Mouse (Mus musculus): ENCODE measurements at regions not wholly inside any gene's neighbourhood (a gene's known extent, or its start where the extent isn't known, plus 50 kb on each side); places are given as distances from the start of the nearest gene placed in this dataset.

DNA sequence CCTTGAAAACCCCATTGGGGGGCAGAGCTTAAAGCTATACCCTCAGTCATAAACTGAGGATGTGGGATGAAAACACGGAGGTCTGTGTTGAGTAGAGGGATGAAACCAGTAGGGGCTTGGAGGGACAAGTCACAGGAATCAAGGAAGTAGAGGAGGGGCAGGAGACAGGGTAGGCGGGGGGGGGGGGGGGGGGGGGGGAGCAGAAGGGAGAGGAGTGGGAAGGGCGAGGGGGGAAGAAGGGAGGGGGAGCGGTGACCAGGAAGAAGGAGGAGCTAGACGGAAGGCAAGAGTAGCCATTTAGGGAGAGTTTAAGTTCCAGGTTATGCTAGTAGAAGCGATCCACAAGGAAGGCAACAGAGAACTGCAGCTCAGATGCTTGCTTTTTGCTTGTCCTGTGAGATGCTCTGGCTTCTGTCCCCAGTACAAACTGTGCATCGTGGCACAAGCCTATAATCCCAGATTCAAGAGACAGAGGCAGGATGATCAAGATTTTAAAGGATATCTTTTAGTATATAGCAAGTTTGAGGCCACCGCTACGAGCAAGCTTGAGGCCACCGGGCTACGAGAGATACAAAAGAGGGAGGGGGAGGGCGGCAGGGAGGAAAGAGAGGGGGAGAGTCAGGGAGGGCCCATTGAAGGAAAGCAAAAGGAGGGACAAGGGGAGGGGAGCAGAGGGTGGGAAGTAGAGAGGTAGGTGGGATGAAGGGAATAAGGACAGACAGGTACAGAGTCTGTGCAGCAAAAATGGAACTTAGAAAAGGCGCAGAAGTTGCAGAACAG lies 58.4 kb upstream of the Jade1 start:
- no peaks in the 10 kb centered on the region for H3K4me1 ChIP-seq (ENCODE audit: control insufficient read depth, insufficient read depth, insufficient read length)
- H3K27me3 ChIP-seq (ENCODE audit: control insufficient read depth, insufficient read depth, low read length), result no peaks in the 10 kb centered on the region
- H3K36me3 ChIP-seq (ENCODE audit: control insufficient read depth, insufficient read depth, low read length), result no peaks in the 10 kb centered on the region
- 70% methylated on average over 12 of the region's 13 CpGs for WGBS
- no peak for DNase-seq (ENCODE audit: low read depth in 1 of 2, low spot score in 2 of 2)
- TF ChIP-seq CTCF (IDR thresholded peaks at IDR 0.05; ENCODE audit: extremely low read depth, insufficient read depth, insufficient read length, insufficient replicate concordance) (no peak), POLR2A (IDR thresholded peaks at IDR 0.05; ENCODE audit: low read depth, low read length) (no peak)
- H3K4me3 ChIP-seq (ENCODE audit: extremely low read depth, insufficient read depth, insufficient read length), result no peak overlapping the region
- no peak overlapping the region for H3K27ac ChIP-seq (ENCODE audit: insufficient read depth, low read length)

GRCm38 (mm10) chr3:41495893-41496292 lies 59.6 kb upstream of the Jade1 start:
- TF ChIP-seq CTCF (IDR thresholded peaks at IDR 0.05; ENCODE audit: extremely low read depth, insufficient read depth, insufficient read length, insufficient replicate concordance) (no peak), POLR2A (IDR thresholded peaks at IDR 0.05; ENCODE audit: low read depth, low read length) (no peak)
- DNase-seq (ENCODE audit: low read depth in 1 of 2, low spot score in 2 of 2), result no peak
- H3K27ac ChIP-seq (ENCODE audit: insufficient read depth, low read length), result no peak overlapping the region
- H3K27me3 ChIP-seq (ENCODE audit: control insufficient read depth, insufficient read depth, low read length), result no peaks in the 10 kb centered on the region
- 92% methylated on average over 3 of the region's 3 CpGs for WGBS
- no peaks in the 10 kb centered on the region for H3K36me3 ChIP-seq (ENCODE audit: control insufficient read depth, insufficient read depth, low read length)
- no peak overlapping the region for H3K4me3 ChIP-seq (ENCODE audit: extremely low read depth, insufficient read depth, insufficient read length)
- H3K4me1 ChIP-seq (ENCODE audit: control insufficient read depth, insufficient read depth, insufficient read length), result no peaks in the 10 kb centered on the region

- Histone ChIP-seq H3K4me3 (ENCODE audit: extremely low read depth, insufficient read depth, insufficient read length) (no peak overlapping the region), H3K27ac (ENCODE audit: insufficient read depth, low read length) (no peak overlapping the region), H3K36me3 (ENCODE audit: control insufficient read depth, insufficient read depth, low read length) (no peaks in the 10 kb centered on the region), H3K27me3 (ENCODE audit: control insufficient read depth, insufficient read depth, low read length) (no peaks in the 10 kb centered on the region), H3K4me1 (ENCODE audit: control insufficient read depth, insufficient read depth, insufficient read length) (no peaks in the 10 kb centered on the region)
- DNase-seq (ENCODE audit: low read depth in 1 of 2, low spot score in 2 of 2), result no peak
- TF ChIP-seq CTCF (IDR thresholded peaks at IDR 0.05; ENCODE audit: extremely low read depth, insufficient read depth, insufficient read length, insufficient replicate concordance), result no peak
- no peak for TF ChIP-seq POLR2A (IDR thresholded peaks at IDR 0.05; ENCODE audit: low read depth, low read length)
- 91% methylated on average over 5 of the region's 5 CpGs for WGBS
Observed at GRCm38 (mm10) chr3:41495097-41495496, 60.4 kb upstream of the Jade1 start.

- TF ChIP-seq CTCF (IDR thresholded peaks at IDR 0.05; ENCODE audit: extremely low read depth, insufficient read depth, insufficient read length, insufficient replicate concordance) (no peak), POLR2A (IDR thresholded peaks at IDR 0.05; ENCODE audit: low read depth, low read length) (no peak)
- no peak overlapping the region for H3K4me3 ChIP-seq (ENCODE audit: extremely low read depth, insufficient read depth, insufficient read length)
- WGBS, result 92% methylated on average over 7 of the region's 7 CpGs
- H3K36me3 ChIP-seq (ENCODE audit: control insufficient read depth, insufficient read depth, low read length), result no peaks in the 10 kb centered on the region
- no peak overlapping the region for H3K27ac ChIP-seq (ENCODE audit: insufficient read depth, low read length)
- no peak for DNase-seq (ENCODE audit: low read depth in 1 of 2, low spot score in 2 of 2)
- H3K27me3 ChIP-seq (ENCODE audit: control insufficient read depth, insufficient read depth, low read length), result no peaks in the 10 kb centered on the region
- H3K4me1 ChIP-seq (ENCODE audit: control insufficient read depth, insufficient read depth, insufficient read length), result peaks cover 2% of the 10 kb centered on the region; the same call in 1 of the 2 replicates
Observed at GRCm38 (mm10) chr3:41493472-41493871, 62.1 kb upstream of the Jade1 start.

GRCm38 (mm10) chr3:41492727-41493392 lies 62.7 kb upstream of the Jade1 start:
- DNase-seq (ENCODE audit: low read depth in 1 of 2, low spot score in 2 of 2), result no peak
- peaks cover 2% of the 10 kb centered on the region; the same call in 1 of the 2 replicates for H3K4me1 ChIP-seq (ENCODE audit: control insufficient read depth, insufficient read depth, insufficient read length)
- no peak overlapping the region for H3K27ac ChIP-seq (ENCODE audit: insufficient read depth, low read length)
- H3K4me3 ChIP-seq (ENCODE audit: extremely low read depth, insufficient read depth, insufficient read length), result no peak overlapping the region
- no peaks in the 10 kb centered on the region for H3K27me3 ChIP-seq (ENCODE audit: control insufficient read depth, insufficient read depth, low read length)
- TF ChIP-seq CTCF (IDR thresholded peaks at IDR 0.05; ENCODE audit: extremely low read depth, insufficient read depth, insufficient read length, insufficient replicate concordance), result no peak
- no peak for TF ChIP-seq POLR2A (IDR thresholded peaks at IDR 0.05; ENCODE audit: low read depth, low read length)
- H3K36me3 ChIP-seq (ENCODE audit: control insufficient read depth, insufficient read depth, low read length), result no peaks in the 10 kb centered on the region
- WGBS, result 80% methylated on average over 13 of the region's 13 CpGs

- no peak overlapping the region for H3K27ac ChIP-seq (ENCODE audit: insufficient read depth, low read length)
- no peak for DNase-seq (ENCODE audit: low read depth in 1 of 2, low spot score in 2 of 2)
- TF ChIP-seq POLR2A (IDR thresholded peaks at IDR 0.05; ENCODE audit: low read depth, low read length) (no peak), CTCF (IDR thresholded peaks at IDR 0.05; ENCODE audit: extremely low read depth, insufficient read depth, insufficient read length, insufficient replicate concordance) (no peak)
- H3K4me3 ChIP-seq (ENCODE audit: extremely low read depth, insufficient read depth, insufficient read length), result no peak overlapping the region
- no peaks in the 10 kb centered on the region for H3K27me3 ChIP-seq (ENCODE audit: control insufficient read depth, insufficient read depth, low read length)
- 81% methylated on average over 3 of the region's 3 CpGs for WGBS
- H3K36me3 ChIP-seq (ENCODE audit: control insufficient read depth, insufficient read depth, low read length), result no peaks in the 10 kb centered on the region
- peaks cover 2% of the 10 kb centered on the region; the same call in 1 of the 2 replicates for H3K4me1 ChIP-seq (ENCODE audit: control insufficient read depth, insufficient read depth, insufficient read length)
Observed at GRCm38 (mm10) chr3:41492031-41492726, 63.4 kb upstream of the Jade1 start.
